Mouse (Mus musculus) cerebellum, postnatal 14 days (tissue): ENCODE measurements around the gene Epha5.

Experiments used
- DNase-seq, 2 experiments: peaks; one replicate each; pipeline ENCODE4 v3.0.0; 2021; ENCODE audit warnings: mixed read lengths in 2 of 2

Gene Epha5

GRCm38 (mm10) chr5:84298878-84299736, 118.1 kb downstream of the Epha5 start:
- no peak for DNase-seq

- DNase-seq: no peak
These were observed 127.7 kb downstream of the Epha5 start for GRCm38 (mm10) chr5:84289429-84289977.

GRCm38 (mm10) chr5:84281290-84282017, 135.7 kb downstream of the Epha5 start:
- peak; percentile 9 to 52 for DNase-seq

- DNase-seq: peak; percentile 52 to 54
These were observed 140.2 kb downstream of the Epha5 start for GRCm38 (mm10) chr5:84276996-84277395.

- DNase-seq: no peak
These were observed 151.8 kb downstream of the Epha5 start for GRCm38 (mm10) chr5:84265407-84265806.

GRCm38 (mm10) chr5:84263999-84264398, 153.2 kb downstream of the Epha5 start:
- DNase-seq: no peak

- no peak for DNase-seq
These were observed 187.2 kb downstream of the Epha5 start for GRCm38 (mm10) chr5:84229971-84230370.

- no peak for DNase-seq
These were observed 208.6 kb downstream of the Epha5 start for GRCm38 (mm10) chr5:84208609-84209008.

GRCm38 (mm10) chr5:84193348-84193747, 223.8 kb downstream of the Epha5 start:
- no peak for DNase-seq

- no peak for DNase-seq
These were observed 233.0 kb downstream of the Epha5 start for GRCm38 (mm10) chr5:84184189-84184588.

GRCm38 (mm10) chr5:84153095-84153494, 264.1 kb downstream of the Epha5 start:
- DNase-seq: peak; percentile 67 to 72

- DNase-seq: no peak
These were observed 275.0 kb downstream of the Epha5 start for GRCm38 (mm10) chr5:84142138-84142537.

GRCm38 (mm10) chr5:84095947-84096346, 321.2 kb downstream of the Epha5 start:
- no peak for DNase-seq

GRCm38 (mm10) chr5:84081321-84081720, 335.9 kb downstream of the Epha5 start:
- DNase-seq: no peak

- DNase-seq: peak; percentile 56 to 57
These were observed 346.2 kb downstream of the Epha5 start for GRCm38 (mm10) chr5:84070976-84071375.

GRCm38 (mm10) chr5:84053880-84054279, 363.3 kb downstream of the Epha5 start:
- DNase-seq: no peak

- DNase-seq: no peak
These were observed 379.8 kb downstream of the Epha5 start for GRCm38 (mm10) chr5:84037250-84037963.
